Mouse (Mus musculus) left cerebral cortex, adult 2 months (tissue): ENCODE measurements at regions not wholly inside any gene's neighbourhood (a gene's known extent, or its start where the extent isn't known, plus 50 kb on each side); places are given as distances from the start of the nearest gene placed in this dataset.

Source experiments
- DNase-seq, 2 experiments: peaks; one replicate each; pipeline ENCODE4 v3.0.0; 2021 to 2022; ENCODE audit warnings: low spot score in 2 of 2, mixed read lengths in 1 of 2; ENCODE audit errors: extremely low spot score in 1 of 2
- H3K27ac ChIP-seq: fragments of 200-600 bp; 2 replicates; pipeline ENCODE4 v1.8.1; 2022
- H3K4me3 ChIP-seq: fragments of 200-600 bp; 2 replicates; pipeline ENCODE4 v1.8.1; 2022
- CTCF ChIP-seq: fragments of 200-600 bp; IDR thresholded peaks from 2 replicates; pipeline ENCODE4 v1.8.1; 2022; ENCODE audit warnings: antibody characterized with exemption, mild to moderate bottlenecking, moderate library complexity
- intact Hi-C: fragments of 180-260 bp; cut with DNase I; formaldehyde crosslinking; loops from one replicate; pipeline ENCODE4 v1.15.1; 2025

DNA sequence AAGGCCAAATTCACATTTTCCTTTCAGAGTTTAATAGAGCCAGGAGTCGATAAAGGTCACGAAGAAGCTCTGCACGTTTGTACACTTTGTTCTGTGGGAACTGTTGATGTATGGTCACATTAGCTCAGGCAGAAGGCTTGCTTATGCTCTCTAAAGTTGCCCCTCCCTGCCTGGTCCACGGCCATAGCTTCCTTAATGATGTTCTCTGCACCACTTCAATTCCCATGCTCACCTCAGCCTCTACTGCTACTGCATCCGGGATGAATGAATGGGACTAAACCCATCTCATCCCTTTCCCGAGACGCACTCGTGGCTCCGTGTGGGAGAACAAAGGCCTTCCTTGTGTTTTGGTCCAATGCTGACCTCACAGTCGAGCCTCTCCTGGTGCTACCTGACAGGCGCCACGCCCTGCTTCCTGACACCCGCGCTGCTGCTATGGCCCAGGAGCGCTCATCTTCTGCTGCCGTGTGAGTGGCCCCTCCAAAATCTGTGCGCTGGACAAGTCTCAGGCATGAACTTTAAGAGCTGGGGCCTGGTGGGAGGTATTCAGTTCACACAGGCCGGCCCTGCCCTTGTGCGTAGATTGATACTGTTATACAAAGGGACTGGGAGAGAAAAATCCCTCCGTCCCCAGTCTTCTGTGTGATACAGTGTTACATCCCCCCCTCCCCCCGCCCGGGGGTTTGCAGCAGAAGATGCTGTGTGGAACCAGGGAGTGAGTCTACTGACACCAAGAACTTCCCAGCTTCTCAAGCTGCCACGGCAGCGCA is 386.3 kb upstream of the Trpc7 start:
- H3K27ac ChIP-seq, result no peak overlapping the region
- intact Hi-C loops, result loop anchor here (2.0 to 10.0 kb wide), 3 partner anchors 195 to 627 kb away; partner anchors contain the start of gene Spock1
- no peak for TF ChIP-seq CTCF
- H3K4me3 ChIP-seq, result no peak overlapping the region
- DNase-seq, result no peak

DNA sequence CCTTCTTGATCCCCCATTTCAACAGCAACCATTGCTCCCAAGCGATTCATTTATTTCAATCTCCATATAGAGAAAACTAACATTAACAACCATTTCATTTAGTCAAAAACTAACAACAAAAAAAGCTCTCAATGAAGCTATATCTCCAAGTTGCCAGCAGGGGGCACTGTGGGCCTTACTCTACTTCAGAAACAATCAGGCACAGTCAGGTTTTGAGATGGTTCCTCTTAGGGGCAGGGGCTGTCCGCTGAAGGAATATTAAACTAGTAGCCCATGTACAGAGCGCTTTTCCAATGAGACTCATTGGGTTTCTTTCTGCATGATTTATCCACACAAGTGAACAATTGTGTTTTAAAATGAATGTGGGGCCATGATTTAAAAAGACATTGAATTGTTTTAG is 385.7 kb upstream of the Trpc7 start:
- Histone ChIP-seq H3K27ac (no peak overlapping the region), H3K4me3 (no peak overlapping the region)
- DNase-seq, result peak; percentile 44 to 48
- intact Hi-C loops, result loop anchor here (2.0 to 10.0 kb wide), 3 partner anchors 196 to 627 kb away; partner anchors contain the start of gene Spock1
- peak; percentile 90 for TF ChIP-seq CTCF

DNA sequence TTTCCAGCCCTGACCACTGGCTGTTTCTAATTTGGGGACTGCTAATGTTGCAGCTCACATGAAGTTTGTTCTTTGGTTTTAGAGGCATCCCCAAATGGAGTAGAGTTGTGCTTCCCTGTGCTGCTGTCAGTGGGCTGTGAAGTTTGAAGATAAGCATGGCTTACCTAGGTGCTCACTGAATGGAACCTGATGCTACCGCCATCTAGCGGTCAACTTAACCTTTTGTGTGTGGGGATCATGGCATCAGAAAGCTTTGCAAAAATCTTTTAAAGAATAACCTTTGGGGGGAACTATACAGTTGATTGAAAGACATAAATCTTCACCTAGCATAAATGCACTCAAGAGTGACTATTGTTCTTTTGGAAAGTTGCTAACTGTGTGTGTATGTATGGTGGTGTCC is 382.8 kb upstream of the Trpc7 start:
- DNase-seq, result no peak
- Histone ChIP-seq H3K27ac (no peak overlapping the region), H3K4me3 (no peak overlapping the region)
- TF ChIP-seq CTCF, result peak; percentile 58
- intact Hi-C loops, result no loop called here

DNA sequence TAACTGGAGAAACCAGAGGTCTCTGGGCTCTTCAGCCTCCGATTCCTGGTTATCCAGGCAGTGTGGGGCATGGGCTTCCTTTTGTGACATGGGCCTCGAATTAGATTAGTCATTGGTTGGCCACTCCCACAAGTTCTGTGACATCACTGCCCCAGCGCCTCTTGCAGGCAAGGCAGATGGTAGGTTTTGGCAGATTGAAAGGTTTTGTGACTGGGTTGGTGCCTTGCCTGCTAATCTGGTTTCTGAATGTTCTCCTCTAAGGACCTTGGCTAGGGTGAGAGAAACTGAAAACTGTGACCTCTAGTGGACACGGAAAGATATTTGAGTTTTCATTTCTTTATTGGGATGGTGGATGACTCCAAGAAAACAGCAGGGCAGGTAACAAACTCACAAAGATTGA is 381.3 kb upstream of the Trpc7 start:
- Histone ChIP-seq H3K27ac (no peak overlapping the region), H3K4me3 (no peak overlapping the region)
- intact Hi-C loops, result no loop called here
- peak; percentile 50 for TF ChIP-seq CTCF
- DNase-seq, result no peak

DNA sequence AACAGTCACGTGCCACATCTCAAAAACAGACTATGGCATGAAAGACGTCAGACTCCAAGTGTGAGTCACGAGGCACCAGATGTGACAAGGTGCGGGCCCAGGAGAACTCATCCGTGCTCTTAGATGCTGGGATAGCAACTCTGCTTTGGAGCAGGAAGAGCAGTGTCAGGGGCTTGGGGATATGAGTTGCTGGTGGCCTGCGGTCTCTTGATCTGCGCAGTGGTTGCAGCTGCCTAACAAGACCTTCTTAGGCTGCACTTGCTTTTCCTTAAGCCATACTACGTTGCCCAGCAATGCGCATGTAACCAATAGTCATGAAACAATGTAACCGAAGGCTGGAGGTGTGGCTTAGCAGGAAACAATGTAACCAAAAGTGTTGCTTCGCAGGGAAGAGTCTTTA is 380.1 kb upstream of the Trpc7 start:
- no peak overlapping the region for H3K4me3 ChIP-seq
- no peak for DNase-seq
- no peak for TF ChIP-seq CTCF
- no peak overlapping the region for H3K27ac ChIP-seq
- intact Hi-C loops, result no loop called here

DNA sequence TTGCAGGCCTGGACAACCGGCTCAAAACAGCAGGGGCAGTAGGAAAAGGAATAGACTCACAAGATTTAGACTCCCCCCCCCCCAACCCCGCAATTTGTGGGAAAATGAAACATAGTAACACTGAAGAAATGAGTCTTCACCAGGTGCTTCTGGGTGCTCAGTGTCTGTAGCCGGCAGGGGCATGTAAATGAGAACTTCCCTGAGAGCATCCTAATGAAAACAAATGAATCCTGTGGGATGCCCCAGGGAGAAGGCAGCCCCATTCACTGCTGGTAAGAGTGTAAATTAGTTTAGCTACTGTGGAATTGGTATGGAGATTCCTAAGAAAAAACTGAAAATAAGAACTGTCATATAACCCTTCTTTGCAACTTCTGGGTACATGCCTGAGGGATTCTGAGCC is 377.8 kb upstream of the Trpc7 start:
- DNase-seq, result no peak
- intact Hi-C loops, result no loop called here

DNA sequence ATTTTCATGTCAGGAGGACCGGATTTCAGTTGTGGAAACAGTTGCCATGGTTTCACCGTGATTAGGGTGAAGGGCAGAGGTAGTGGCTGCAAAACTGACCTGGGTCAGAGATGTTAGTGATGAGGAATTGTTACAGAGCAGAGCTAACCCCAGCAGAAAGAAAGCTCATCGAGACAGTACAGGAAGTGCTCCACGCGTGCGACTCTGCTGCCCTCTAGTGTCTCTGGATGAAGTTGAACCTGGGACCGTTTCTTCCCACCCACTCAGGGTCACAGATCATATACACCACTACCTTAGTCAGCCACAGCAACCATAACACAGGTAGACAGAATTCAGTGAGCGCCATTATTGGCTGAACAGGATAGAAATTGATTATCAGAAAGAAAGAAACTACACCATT is 373.8 kb upstream of the Trpc7 start:
- intact Hi-C loops, result loop anchor here (2.0 to 10.0 kb wide), 3 partner anchors 615 to 795 kb away; no protein-coding TSS in a partner anchor
- Histone ChIP-seq H3K27ac (no peak overlapping the region), H3K4me3 (no peak overlapping the region)
- peak; percentile 33 to 43 for DNase-seq
- TF ChIP-seq CTCF, result peak; percentile 80

More for the DNA sequence above, 377.8 kb upstream of the Trpc7 start:
- H3K27ac ChIP-seq, result no peak overlapping the region
- H3K4me3 ChIP-seq, result no peak overlapping the region
- no peak for TF ChIP-seq CTCF

DNA sequence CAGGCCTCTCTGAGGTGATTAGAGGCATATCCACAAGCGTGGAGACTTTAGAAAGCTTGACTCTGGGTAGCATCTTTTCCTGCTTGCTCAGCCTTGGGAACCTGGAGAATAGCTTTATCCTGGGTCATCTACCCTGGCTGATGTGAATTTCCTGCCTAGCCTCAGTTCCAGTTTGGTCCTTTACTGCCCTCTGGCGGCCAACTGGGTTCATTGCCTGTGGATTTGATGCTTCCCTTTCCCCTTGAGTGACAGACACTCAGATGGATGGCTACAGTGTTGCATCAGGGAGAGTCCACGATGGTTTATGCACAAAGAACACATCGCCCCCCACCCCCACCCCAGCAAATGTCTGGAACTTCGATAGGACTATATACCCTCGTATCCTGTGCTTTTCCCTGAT is 364.1 kb upstream of the Trpc7 start:
- intact Hi-C loops, result loop anchor here (1.0 to 10.0 kb wide), 4 partner anchors 243 to 605 kb away; no protein-coding TSS in a partner anchor
- peak; percentile 75 to 85 for DNase-seq
- no peak overlapping the region for H3K4me3 ChIP-seq
- H3K27ac ChIP-seq, result no peak overlapping the region
- peak; percentile 91 for TF ChIP-seq CTCF

DNA sequence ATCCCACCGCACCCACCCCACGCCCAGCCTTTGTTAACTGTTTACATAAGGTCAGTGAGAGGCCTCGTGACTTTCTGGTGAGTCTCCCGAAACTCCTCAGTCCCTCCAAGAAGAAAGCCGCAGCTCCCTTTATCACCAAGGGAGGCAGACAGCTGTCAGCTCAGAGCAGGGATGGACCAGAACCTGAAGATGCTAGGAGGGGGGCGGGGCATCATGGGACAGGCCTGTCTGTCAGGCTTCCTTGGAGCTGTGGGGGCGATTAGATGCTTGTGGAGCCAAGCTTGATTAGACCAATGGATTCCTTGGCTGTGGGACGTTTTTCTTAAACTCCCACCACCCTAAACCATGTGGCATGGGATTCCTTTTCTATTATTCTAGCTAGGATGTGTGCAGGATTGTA is 363.7 kb upstream of the Trpc7 start:
- no peak overlapping the region for H3K4me3 ChIP-seq
- H3K27ac ChIP-seq, result no peak overlapping the region
- TF ChIP-seq CTCF, result no peak
- no peak for DNase-seq
- intact Hi-C loops, result loop anchor here (5.0 kb wide), 1 partner anchor 242 kb away; no protein-coding TSS in a partner anchor

DNA sequence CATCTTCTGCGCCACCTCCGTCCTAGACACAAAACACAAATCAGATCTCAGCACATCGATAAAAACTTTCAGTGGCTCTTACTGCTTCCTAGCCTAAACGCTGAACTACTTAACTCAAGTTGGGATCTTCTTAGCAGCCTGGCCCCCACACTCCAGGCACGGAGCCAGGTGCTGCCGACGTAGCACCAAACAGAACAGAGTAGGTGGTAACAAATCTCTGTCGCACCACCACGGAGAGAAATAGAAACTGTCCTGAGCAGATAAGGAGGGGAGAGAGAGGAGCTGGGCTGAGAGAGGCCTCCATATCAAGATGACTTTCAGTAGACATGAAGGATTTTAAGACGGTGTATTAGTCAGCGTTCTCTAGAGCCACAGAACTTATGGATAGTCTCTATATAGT is 360.1 kb upstream of the Trpc7 start:
- TF ChIP-seq CTCF, result no peak
- Histone ChIP-seq H3K27ac (no peak overlapping the region), H3K4me3 (no peak overlapping the region)
- intact Hi-C loops, result loop anchor here (5.0 kb wide), 1 partner anchor 239 kb away; no protein-coding TSS in a partner anchor
- DNase-seq, result peak; percentile 63 to 76

DNA sequence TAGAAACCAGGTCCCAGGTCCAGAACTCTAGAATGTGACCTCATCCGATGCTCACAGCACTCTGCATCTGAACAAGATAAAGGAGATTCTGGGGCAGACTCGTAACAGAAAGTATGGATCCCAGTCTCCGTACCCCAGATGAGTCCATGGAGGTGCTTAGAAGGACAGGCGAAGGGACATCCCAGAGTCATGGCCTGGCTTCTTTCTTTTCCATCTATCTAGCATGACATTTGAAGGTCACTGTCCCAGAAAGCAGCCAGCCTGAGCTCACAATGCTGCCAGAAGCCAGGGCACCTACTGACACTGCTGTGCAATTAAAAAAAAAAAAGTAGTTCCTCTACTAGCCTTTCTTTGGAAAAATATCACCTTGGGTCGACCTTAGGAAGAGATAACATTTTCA is 354.1 kb upstream of the Trpc7 start:
- no peak overlapping the region for H3K27ac ChIP-seq
- no peak for DNase-seq
- no peak overlapping the region for H3K4me3 ChIP-seq
- TF ChIP-seq CTCF, result no peak
- intact Hi-C loops, result no loop called here

DNA sequence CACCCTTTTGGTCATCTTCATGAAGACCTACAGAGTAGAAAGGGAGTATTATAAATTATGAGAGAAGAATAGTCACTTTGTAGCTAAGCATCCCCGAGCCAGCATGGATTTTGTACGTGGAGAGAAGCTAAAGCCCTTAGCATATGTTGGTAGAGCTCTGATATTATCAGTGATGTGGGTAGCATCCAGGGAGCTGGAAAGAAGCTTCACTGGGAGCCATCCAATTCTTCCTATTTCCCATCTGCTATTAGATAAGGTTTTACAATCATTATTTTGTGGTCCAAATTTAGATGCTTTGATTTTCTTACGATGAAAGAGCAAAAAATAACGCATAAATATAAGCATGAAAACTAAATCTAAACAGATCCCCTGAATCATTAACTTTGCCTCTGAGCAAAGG is 353.6 kb upstream of the Trpc7 start:
- H3K4me3 ChIP-seq, result no peak overlapping the region
- no peak for TF ChIP-seq CTCF
- intact Hi-C loops, result no loop called here
- no peak for DNase-seq
- no peak overlapping the region for H3K27ac ChIP-seq
